Comparison of ENCODE assay signal across 9 mouse cellular contexts in the genomic region with DNA sequence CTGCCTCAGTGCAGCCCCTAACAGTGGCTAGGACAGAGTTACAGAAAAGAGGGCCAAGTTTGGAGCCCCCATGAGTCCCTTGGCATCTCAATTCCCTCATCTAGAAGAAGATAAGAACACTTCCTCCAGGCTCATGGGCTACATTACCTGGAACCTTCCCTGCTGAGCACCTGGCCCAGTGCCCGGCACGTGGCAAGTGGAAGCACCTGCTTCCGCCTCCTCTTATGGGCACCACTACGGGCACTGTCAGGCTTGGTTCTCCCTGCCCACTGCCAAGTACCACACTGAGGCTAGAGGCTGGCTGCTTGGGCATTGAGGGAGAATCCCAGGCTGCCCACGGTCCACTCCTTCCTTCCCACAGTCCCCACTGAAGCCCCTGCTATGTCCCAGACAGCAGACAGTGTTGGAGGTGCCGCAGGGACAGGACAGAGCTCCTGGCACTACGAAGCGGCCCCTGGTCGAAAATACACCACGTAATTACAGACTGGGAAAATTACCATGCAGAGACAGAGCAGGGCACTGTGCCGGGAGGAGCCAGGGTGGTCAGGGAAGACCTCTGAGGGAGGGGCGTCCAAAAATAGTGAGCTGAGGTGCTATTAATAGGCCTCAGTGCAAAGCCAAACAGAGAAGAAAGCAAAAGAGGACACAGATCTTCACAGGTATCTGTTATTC.
DNase-seq lines count a peak whose midpoint lies in the region; ATAC-seq and TF ChIP-seq lines count a peak whose summit lies in the region.
"Had no signal": no experiment of that assay in that cellular context is flagged by ENCODE, and none has a peak within 500 bp of the region (broad histone marks: within the 10 kb centered on the region; RNA-seq: fewer than 3 reads in every experiment).

No protein-coding gene starts in this region.

- H3K9me3 ChIP-seq in heart, embryonic 14.5 days (ENCODE audit: control insufficient read depth, low read length) = peaks cover 4% of the 10 kb centered on the region; the same call in 1 of the 2 replicates
- H3K9me3 ChIP-seq in embryonic facial prominence, embryonic 14.5 days (ENCODE audit: control insufficient read depth, low read length) = 0 out of 2 replicates have a peak, but pooled peaks cover 6% of the 10 kb centered on the region
- no peaks in the 10 kb centered on the region for H3K9me3 ChIP-seq in lung, postnatal 0 days (ENCODE audit: low read length)
- H3K9me3 ChIP-seq: midbrain, embryonic 12.5 days had no signal

- no peak for DNase-seq in heart, adult 2 months
- DNase-seq in cerebellum, adult 18-20 months = peak; percentile 51 to 56
- DNase-seq in embryonic facial prominence, embryonic 14.5 days (ENCODE audit: low spot score) = no peak
- peak; percentile 60 for DNase-seq in lung, postnatal 0 days (ENCODE audit: low spot score)
- no peak for DNase-seq in layer of hippocampus, adult 11-12 months (ENCODE audit: low spot score)
- DNase-seq in layer of hippocampus, postnatal 25 days (ENCODE audit: extremely low spot score in 1 of 2, low spot score in 1 of 2) = no peak
- no peak for DNase-seq in frontal cortex, postnatal 10 days (ENCODE audit: low spot score in 2 of 2)

- TF ChIP-seq POLR2A in heart, adult 2 months (IDR thresholded peaks at IDR 0.05; ENCODE audit: insufficient read depth, low read depth, low read length) = no peak

- no peaks in the 10 kb centered on the region for H3K27me3 ChIP-seq in heart, embryonic 14.5 days (ENCODE audit: control insufficient read depth, insufficient read depth, low read length)
- H3K27me3 ChIP-seq in heart, adult 2 months (ENCODE audit: control insufficient read depth, insufficient read depth, low read length) = no peaks in the 10 kb centered on the region
- no peaks in the 10 kb centered on the region for H3K27me3 ChIP-seq in embryonic facial prominence, embryonic 14.5 days (replicated peaks; ENCODE audit: control insufficient read depth, insufficient read depth, low read length)
- no peaks in the 10 kb centered on the region for H3K27me3 ChIP-seq in lung, postnatal 0 days (replicated peaks; ENCODE audit: insufficient read depth, low read length)
- H3K27me3 ChIP-seq: midbrain, embryonic 12.5 days had no signal

- intact Hi-C loops in heart, adult 2 months (cut with DNase I) = no loop called here

- peak overlapping the region; percentile 75 to 92 for H3K27ac ChIP-seq in heart, embryonic 14.5 days (replicated peaks in 1 of 2; ENCODE audit: control insufficient read depth in 1 of 2, insufficient read depth in 1 of 2, low read depth in 2 of 2, low read length in 2 of 2)
- H3K27ac ChIP-seq in heart, adult 2 months = no peak overlapping the region
- peak overlapping the region; percentile 86; the same call in 1 of the 2 replicates for H3K27ac ChIP-seq in embryonic facial prominence, embryonic 14.5 days (replicated peaks; ENCODE audit: low read depth, low read length)
- no peak overlapping the region for H3K27ac ChIP-seq in lung, postnatal 0 days (ENCODE audit: low read length)

- no peak overlapping the region for H3K4me3 ChIP-seq in heart, embryonic 14.5 days (ENCODE audit: control insufficient read depth in 1 of 2, insufficient read depth in 1 of 2, low read depth in 1 of 2, low read length in 2 of 2)
- no peak overlapping the region for H3K4me3 ChIP-seq in heart, adult 2 months
- H3K4me3 ChIP-seq in embryonic facial prominence, embryonic 14.5 days (ENCODE audit: low read depth, low read length) = no peak overlapping the region
- no peak overlapping the region for H3K4me3 ChIP-seq in lung, postnatal 0 days (ENCODE audit: low read depth, low read length)
- H3K4me3 ChIP-seq: midbrain, embryonic 12.5 days had no signal

- H3K4me2 ChIP-seq in heart, embryonic 14.5 days (ENCODE audit: low read length) = peak overlapping the region; percentile 40
- no peak overlapping the region for H3K4me2 ChIP-seq in embryonic facial prominence, embryonic 14.5 days (ENCODE audit: low read depth, low read length)
- H3K4me2 ChIP-seq in lung, postnatal 0 days (replicated peaks; ENCODE audit: low read depth, low read length) = no peak overlapping the region
- H3K4me2 ChIP-seq: midbrain, embryonic 12.5 days had no signal

- TF ChIP-seq CTCF in heart, adult 2 months (IDR thresholded peaks at IDR 0.05) = no peak
- no peak for TF ChIP-seq CTCF in lung, postnatal 0 days (IDR thresholded peaks at IDR 0.05)

- no peak for ATAC-seq in heart, embryonic 14.5 days (ENCODE audit: insufficient number of reproducible peaks, insufficient read depth, low FRiP score, low read depth)
- peak; percentile 9; the same call in 1 of the 2 replicates for ATAC-seq in embryonic facial prominence, embryonic 14.5 days (ENCODE audit: low read depth)
- ATAC-seq in lung, postnatal 0 days = peak; percentile 54

- 38% methylated on average over 12 of the region's 12 CpGs for WGBS in heart, embryonic 14.5 days
- 62% methylated on average over 12 of the region's 12 CpGs for WGBS in heart, adult 2 months
- 70% methylated on average over 12 of the region's 12 CpGs for WGBS in embryonic facial prominence, embryonic 14.5 days
- 65% methylated on average over 12 of the region's 12 CpGs for WGBS in lung, postnatal 0 days

- no peaks in the 10 kb centered on the region for H3K79me2 ChIP-seq in heart, adult 2 months (replicated peaks; ENCODE audit: control insufficient read depth, insufficient read depth, low read length)

- TF ChIP-seq EP300 in heart, adult 2 months (IDR thresholded peaks at IDR 0.05; ENCODE audit: insufficient read depth, low read depth, low read length) = no peak
- TF ChIP-seq EP300 in lung, postnatal 0 days (IDR thresholded peaks at IDR 0.05) = no peak

- peak overlapping the region; percentile 51; the same call in 1 of the 2 replicates for H3K9ac ChIP-seq in heart, embryonic 14.5 days (ENCODE audit: low read length)
- no peak overlapping the region for H3K9ac ChIP-seq in heart, adult 2 months (ENCODE audit: low read depth, low read length)
- H3K9ac ChIP-seq in embryonic facial prominence, embryonic 14.5 days (ENCODE audit: low read depth, low read length) = no peak overlapping the region
- no peak overlapping the region for H3K9ac ChIP-seq in lung, postnatal 0 days (replicated peaks; ENCODE audit: low read depth)
- H3K9ac ChIP-seq: midbrain, embryonic 12.5 days had no signal

- no peaks in the 10 kb centered on the region for H3K36me3 ChIP-seq in heart, embryonic 14.5 days (ENCODE audit: control insufficient read depth, insufficient read depth, low read length)
- H3K36me3 ChIP-seq in heart, adult 2 months (ENCODE audit: control insufficient read depth, insufficient read depth, low read length) = no peaks in the 10 kb centered on the region
- no peaks in the 10 kb centered on the region for H3K36me3 ChIP-seq in embryonic facial prominence, embryonic 14.5 days (ENCODE audit: control insufficient read depth, insufficient read depth, low read length)
- no peaks in the 10 kb centered on the region for H3K36me3 ChIP-seq in lung, postnatal 0 days (ENCODE audit: insufficient read depth, low read length)
- H3K36me3 ChIP-seq: midbrain, embryonic 12.5 days had no signal

- peaks cover 52 to 59% of the 10 kb centered on the region in 2 experiments for H3K4me1 ChIP-seq in heart, embryonic 14.5 days (ENCODE audit: control insufficient read depth in 2 of 2, insufficient read depth in 2 of 2, low read length in 2 of 2)
- H3K4me1 ChIP-seq in heart, adult 2 months (ENCODE audit: control insufficient read depth, insufficient read depth, low read length) = peaks cover 13% of the 10 kb centered on the region
- peaks cover 27% of the 10 kb centered on the region for H3K4me1 ChIP-seq in embryonic facial prominence, embryonic 14.5 days (ENCODE audit: control insufficient read depth, insufficient read depth, low read length)
- H3K4me1 ChIP-seq in lung, postnatal 0 days (ENCODE audit: insufficient read depth, low read depth, low read length) = peaks cover 9% of the 10 kb centered on the region; the same call in 1 of the 2 replicates

Comparison
In these comparisons a context has a peak if more than half of its experiments do, and no peak if none do; other contexts are left out.
1. H3K27ac ChIP-seq: peak in heart, embryonic 14.5 days (2 of 2) and embryonic facial prominence, embryonic 14.5 days (single experiment); none in heart, adult 2 months (single experiment) and lung, postnatal 0 days (single experiment).
2. DNase-seq: peak in cerebellum, adult 18-20 months (2 of 2) and lung, postnatal 0 days (single experiment); none in heart, adult 2 months (0 of 2), embryonic facial prominence, embryonic 14.5 days (single experiment), layer of hippocampus, adult 11-12 months (single experiment), layer of hippocampus, postnatal 25 days (0 of 2) and frontal cortex, postnatal 10 days (0 of 2).